Mouse (Mus musculus) gastrocnemius, postnatal 25 days (tissue): ENCODE results near the gene Ppm1h. TPM values are rescaled to one million over a fixed set of nuclear protein-coding genes. Genes with fewer than 3 reads are reported as not detected.
"Not testable (repeated sequence)": the region's sequence is repeated elsewhere in the genome, so short reads cannot be mapped to it uniquely, and the experiment has no call there.

Experiments
- DNase-seq: peaks from one replicate; pipeline ENCODE4 v3.0.0; 2022
- total RNA-seq, 2 experiments: library from RNA; stranded (reverse); gene quantifications; 1 replicate in 1 of 2; 2 replicates in 1 of 2; pipeline ENCODE4 v1.2.3; 2021

The Ppm1h gene
- total RNA-seq, 2 experiments from 2014 or later = 0.95 to 1.6 TPM

DNA sequence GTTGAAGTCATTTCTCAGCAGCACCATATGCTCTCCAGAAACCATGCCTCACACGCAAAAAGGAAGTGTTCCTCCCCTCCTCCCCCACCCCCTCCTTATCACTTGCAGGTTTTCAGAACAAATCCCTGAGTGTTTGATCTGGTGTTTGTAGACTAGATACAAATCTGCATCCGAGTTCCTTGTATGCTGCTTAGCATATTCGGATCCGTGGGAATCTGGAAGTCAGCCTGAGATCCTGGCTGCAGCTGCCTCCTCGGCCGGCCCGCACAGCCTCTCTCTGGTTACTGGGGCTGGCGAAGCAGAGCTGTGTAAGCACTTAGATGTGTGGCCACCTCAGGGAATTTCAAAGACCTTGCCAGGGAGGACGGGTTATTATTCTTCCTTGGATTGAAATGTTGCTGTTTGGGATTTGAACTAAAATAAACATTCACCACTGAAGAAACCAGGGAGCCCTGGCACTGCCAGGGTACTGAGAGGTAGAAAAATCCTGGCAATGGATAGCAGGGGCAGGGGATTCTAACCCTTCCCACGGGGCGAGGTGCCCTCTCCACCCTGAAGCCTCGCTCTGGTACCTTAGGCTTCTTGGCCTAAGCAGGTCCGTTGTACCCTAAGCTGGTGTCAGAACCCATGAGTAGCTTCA, 252.8 kb downstream of the Ppm1h start:
- DNase-seq = peak; percentile 66

DNA sequence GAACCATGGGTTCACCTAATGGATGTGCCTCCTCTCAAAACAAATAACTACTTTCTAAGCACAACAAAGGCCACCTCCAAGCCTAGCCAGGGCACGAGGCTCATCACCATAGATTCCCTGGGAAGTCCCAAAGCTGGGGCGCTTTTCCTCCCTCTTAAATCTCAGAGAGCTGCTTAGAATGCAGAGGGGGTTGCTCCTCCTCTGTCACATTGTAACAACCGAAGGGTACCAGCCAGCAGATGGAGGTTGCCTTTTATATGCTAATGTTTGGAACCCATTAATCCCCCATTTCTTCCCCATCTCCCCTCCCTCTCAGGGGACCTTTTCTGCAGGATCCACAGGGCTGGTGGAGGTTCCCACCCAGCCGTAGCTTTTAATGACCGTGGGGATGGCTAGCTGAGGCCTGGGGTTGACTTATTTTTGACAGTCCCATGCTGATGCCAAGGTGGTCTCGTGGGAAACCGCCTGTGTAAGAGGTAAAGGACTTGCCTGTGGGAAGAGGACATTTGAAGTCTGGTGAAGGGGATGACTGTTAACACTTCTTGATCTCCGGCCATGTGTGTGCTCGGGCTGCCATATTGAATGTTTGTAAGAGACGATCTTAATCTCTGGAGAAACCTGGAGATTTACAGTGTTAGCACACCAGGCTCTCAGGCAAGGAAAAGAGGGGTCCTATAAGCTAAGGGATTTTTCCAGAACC, 253.4 kb downstream of the Ppm1h start:
- no peak for DNase-seq

DNA sequence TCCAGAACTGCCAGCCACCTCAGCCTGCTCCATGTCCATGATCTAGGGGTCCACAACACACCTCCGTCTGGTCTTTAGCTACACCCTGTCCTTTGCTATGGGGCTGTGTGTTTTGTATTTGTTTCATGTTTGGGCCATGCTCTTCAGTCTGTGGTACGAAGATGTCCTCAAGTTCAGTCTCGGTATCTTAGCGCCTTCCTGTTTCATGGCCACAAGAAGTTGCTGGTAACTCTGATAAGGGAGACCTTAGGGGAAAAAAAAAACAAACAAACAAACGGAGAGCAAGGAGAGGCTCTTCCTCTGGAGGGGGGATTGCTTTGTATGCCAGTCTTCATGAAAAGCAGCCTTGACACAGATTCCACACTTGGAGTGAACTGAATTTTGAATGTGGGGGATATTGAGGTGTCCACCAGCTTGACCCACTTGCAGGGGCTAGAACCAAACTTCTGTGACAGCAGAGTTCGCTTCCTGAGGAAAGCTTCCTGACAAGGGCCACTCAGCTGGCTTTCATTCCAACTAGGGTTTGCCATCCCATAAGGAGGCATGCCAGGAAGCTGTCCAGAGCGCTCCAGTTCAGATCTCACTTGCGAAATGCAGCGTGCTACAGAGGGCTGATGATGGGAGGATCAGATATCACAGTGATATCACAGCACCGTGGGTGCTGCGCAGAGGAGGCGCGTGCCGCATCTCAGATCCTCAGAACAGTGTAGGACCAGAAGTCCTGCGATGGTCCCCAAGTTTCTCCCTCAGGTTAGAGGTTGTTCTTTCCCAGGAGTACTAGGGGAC, 254.7 kb downstream of the Ppm1h start:
- no peak for DNase-seq

DNA sequence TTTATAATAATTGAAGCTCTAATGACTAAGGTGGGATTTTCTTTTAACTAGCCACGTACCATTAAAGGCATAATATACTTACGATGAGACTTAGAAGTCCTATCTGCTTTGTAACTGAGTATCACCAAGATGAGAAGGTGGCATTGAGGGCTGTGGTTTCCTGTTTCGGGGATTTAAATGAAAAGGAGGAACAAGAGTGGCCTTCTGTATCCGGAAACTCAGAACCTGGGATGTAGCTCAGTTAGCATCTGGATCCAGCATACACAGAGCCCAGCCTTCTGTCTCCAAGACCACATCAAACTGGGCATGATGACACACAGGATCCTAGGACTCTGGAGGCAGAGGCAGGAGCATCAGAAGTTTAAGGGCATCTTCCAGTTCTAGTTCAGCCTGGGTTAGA, 256.8 kb downstream of the Ppm1h start:
- DNase-seq = not testable (repeated sequence)

DNA sequence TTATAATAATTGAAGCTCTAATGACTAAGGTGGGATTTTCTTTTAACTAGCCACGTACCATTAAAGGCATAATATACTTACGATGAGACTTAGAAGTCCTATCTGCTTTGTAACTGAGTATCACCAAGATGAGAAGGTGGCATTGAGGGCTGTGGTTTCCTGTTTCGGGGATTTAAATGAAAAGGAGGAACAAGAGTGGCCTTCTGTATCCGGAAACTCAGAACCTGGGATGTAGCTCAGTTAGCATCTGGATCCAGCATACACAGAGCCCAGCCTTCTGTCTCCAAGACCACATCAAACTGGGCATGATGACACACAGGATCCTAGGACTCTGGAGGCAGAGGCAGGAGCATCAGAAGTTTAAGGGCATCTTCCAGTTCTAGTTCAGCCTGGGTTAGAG, 258.8 kb downstream of the Ppm1h start:
- DNase-seq = not testable (repeated sequence)

DNA sequence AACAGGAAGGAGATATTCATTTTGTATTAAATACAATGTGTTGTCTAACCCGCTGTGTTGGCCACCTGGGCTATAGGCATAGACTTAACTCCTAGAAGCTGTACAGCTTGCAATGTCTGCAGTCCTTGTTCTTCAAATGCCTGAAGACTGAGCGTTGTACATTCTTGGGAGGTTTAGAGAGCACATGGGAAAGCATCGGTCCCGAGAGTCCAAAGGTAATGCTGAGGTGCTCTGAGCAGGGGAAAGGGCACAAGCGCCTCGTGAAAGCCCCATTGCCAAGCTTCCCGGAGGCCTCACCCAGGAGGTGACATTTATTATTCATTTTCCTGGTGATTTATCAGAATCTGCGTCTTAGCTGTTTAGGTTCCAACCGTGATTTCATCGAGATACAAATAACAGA, 261.0 kb downstream of the Ppm1h start:
- no peak for DNase-seq

DNA sequence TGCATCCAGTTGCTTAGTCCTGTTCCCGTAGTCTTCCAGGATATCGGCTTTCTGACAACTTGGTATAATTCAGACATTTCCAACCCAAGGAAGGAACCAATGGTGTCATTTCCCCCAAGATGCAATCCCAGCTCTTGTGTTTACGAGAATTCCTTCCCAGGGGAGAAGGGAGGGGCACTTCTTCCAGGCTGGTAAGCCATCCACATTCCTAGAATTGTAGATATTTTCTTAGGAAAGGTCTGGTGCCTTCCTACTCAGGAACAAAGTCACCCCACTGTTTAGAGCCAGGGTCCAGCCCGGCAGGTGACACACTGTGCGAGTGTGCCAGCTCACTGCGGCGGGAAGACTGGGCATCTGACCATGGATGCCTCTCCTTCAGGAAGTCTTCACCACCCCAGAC, 264.2 kb downstream of the Ppm1h start:
- DNase-seq = no peak

DNA sequence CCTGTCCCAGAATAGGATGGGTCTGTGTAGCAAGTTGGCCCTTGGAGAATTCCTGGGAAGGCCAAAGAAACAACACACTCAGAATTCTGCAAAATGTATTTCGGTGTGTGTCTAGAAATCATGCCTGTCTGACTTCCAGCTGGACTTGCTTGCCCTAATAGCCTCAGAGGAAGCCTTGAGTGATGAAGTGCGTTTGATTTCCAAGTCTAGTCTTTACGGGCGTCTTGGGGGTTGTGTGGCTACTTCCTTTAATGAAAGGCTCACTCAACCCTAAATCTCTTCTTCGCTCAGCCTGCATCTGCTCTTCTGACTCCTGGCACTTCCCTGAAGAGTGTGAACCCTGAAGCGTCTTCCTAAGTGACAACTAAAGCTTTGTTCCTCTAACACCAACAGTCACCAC, 265.3 kb downstream of the Ppm1h start:
- DNase-seq = no peak

DNA sequence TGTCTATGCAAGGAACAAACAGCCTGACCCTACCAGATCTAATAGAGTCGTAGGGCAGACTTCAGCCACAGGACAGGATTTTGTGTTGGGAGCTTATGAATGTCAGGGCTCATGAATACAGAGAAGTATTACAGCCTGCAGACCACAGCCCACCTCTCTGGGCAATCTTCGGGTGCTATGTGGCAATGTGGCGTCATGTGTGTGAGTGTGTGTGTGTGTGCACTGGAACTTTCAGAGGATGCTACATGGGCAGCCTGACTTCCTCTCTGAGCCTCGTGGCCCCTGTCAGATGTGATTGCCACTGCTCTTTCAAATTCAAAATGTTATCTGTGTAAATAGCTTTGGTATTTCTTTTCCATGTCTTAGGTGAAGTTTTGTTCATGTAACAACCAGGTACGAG, 266.3 kb downstream of the Ppm1h start:
- DNase-seq = no peak

DNA sequence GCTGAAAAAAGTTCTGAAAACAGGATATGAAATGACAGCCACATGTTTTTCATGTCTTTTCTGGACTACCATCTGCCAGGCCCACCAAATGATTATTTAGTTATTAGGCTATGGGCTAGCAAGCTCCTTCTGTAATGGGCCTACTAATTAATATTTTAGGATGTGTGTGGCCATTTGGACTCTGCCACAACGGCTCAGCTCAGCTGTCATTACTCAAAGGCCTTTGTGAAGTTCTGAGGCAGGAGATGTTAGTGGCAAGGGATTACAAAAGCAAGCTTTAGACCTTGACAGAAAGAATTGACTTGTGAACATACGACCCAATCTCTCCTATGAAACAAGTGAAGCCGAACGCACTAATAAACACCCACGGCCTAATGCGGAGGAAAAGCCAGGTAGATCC, 272.4 kb downstream of the Ppm1h start:
- DNase-seq = no peak

DNA sequence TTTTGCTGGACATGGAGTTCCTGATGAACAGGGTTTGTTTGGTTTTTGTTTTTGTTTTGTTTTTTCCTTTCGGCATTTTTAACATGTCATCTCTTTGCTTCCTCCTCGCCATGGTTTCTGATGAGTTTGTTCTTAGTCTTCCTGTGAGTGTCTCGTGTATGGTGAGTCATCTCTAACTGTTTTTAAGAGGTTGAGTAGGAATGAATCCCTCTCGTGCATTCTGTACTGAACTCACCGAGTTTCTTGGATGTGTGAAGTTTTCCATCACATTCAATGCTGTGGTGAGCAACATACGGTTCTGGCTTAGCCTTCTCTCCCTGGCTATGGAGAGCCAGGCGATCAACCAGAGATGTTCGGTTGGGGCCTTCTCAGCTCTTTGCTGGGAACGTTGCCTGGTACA, 275.0 kb downstream of the Ppm1h start:
- DNase-seq = no peak

DNA sequence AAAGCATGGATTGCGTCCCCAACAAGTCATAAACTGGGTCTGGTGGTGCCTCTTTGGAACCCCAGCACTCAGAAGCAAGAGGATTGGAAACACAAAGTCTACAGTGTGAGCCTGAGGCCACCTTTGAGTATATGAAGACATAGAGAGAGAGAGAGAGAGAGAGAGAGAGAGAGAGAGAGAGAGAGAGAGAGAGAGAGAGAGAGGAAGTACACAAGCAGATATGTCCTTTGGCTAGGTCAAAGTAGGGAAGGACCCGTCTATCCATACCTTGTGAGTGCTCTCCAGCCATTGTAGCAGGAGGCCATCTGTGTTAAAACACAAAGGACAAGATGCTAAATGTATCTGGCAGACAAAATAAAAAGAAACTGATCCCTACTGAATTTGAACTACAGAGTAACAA, 279.4 kb downstream of the Ppm1h start:
- DNase-seq = no peak

DNA sequence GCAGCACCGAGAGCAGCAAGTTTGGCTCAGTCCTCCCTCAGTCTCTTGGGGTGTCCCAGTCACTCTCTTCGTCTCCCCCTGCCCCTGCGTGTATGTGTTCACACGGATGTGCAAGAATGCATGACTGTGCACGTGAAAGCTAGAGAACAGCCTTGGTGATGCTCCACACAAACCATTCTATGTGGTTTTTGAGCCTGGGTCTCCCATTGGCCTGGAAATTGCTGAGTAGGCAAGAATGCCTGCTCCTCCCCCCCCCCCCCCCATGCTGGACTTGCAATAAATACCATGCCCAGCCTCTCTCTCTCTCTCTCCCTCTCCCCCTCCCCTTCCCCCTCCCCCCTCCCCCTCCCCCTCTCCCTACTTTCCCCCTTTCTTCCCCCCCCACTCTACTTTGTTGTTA, 280.1 kb downstream of the Ppm1h start:
- no peak for DNase-seq

DNA sequence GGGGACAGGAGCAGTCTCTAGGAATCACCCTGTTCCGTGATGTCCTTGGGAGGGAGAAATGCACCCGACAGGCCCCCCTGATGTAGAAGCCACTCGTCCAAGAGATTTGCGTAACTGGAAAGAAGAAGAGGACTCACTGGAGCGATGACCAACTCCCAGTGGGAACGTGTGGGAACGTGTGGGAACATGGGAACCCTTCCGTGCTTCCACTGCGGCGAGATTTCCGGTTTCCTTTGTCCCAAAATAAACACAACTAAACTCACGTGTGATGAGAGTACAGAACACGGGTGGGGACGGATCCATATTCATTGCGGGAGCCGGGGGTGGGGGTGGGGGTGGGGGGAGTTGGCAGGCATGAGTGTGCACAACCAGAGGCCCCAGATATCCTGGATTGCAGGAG, 281.7 kb downstream of the Ppm1h start:
- DNase-seq = peak; percentile 29

DNA sequence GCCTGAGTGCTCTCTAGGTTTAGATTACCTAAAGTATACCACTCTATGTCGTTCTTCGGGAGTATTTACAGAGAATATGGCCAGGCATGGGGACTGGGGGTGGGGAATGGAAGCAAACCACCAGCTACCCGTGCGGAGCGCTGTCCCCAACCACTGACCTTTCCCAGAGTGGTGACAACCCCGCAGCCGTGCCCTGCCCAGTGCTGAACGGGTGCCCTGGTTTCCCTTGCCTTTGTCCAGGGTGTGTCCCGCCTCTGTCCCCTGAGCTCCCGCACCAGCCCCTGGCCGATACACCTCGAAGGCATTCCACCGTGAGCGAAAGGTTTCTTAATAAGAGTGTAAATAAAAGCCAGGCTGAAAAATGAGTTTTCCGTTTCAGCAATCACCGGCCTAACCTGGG, 282.2 kb downstream of the Ppm1h start:
- no peak for DNase-seq

DNA sequence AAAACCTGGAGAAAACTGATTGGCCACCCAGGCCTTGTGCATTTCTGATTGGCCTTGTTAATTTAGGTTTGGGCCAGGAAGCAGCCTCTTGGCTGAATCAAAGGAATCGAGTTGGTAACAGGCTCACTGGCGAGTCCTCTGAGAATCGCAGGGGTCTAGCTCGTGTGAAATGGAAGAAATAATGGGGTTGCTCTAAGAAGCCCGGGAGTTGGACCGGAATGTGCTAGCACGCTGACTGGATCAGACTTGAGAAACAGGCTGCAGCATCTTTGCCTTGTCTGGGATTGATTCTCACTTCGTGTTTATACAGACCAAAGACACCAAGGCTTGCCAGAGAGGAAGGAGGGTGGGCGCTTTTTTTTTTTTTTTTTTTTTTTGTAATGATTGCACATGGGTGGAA, 282.9 kb downstream of the Ppm1h start:
- DNase-seq = no peak

DNA sequence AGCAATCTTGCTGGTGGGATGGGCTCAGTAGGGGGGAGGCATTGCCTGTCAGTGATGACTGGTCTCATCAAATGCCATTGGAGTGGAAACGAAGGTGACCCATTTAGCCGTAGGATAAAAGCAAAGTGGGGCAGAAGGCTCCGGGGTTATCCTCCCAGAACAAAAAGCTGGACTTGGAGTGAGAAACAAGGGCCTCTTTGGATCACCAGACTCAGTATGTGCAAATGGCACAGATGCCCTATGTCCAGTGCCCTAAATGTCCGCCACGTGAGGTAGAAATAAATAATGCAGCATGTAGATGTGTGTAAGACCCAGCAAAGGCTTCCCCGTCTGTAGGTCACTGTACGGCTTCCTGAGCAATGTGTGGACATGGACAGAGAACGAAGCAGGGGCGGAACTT, 284.1 kb downstream of the Ppm1h start:
- no peak for DNase-seq

DNA sequence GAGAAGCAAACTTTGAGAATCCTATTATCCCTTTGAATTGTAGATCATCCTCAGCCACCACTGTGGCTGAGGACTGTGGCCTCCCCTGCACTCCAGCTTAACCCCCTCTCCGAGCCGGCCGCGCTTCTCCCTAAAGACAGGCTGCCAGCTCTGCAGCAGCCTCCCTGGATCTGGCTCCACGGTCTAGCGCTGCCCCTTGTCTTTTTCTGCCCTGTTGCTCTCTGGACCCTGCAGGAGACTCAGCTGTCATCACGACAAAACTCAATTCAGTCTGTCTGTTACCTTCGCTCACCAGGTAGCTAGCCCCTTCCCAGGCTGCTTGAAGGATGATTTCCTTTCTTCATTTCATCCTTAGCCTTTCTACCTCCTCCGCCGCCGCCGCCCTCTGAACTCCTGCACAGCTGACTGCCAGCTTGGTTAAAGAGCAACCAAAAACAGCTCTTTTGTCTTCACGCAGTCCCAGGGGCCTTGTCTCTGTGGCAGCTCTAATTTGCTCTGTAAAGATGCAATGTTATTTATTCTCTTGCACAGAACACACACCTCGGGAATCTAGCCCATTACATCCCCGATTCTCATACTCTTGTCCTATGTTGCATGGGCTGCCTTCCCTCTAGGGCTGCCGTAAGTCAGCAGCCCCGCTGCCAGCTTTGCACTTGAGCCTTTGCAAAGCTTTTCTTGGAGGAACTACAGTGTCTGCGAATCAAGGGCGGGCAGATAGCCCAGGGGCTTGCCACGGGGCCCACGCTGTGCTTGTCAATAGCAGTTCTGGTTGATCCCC, 285.1 kb downstream of the Ppm1h start:
- no peak for DNase-seq

DNA sequence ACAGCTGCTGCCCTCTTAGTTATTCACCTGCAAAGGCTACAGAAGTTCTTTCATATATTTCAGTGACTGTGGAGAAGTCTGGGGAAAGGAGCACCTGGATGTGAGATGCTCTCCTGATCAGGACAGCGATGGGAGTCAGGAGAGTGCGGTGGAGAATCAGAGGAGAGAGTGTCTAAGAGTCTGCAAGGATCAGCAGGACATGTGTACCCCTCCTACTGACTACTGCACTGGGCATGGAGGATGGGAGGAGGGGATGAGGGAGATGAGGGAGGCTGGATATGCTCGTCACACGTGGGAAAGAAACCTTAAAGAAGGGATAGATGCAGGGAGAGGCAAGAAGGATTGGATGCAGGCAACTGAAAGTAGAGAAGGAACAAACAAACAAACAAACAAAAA, 285.7 kb downstream of the Ppm1h start:
- DNase-seq = no peak

DNA sequence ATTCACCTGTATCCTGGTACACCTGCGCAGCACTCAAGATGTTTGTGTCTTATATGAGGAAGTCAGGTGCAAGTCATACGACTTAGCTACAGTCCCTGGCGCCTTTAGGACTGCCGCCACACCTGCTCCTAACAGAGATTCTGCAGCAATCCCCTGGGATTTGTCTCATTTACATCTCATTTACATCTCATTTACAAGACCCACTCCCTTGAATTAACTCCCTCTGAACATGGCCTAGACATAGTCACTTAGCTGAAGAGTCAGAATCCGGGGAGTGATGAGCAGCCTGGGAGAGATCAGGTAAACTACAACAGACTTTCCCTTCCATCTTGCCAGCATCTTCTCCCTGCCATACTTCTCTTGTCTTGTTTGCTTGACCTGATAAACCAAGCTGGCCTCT, 287.1 kb downstream of the Ppm1h start:
- not testable (repeated sequence) for DNase-seq

DNA sequence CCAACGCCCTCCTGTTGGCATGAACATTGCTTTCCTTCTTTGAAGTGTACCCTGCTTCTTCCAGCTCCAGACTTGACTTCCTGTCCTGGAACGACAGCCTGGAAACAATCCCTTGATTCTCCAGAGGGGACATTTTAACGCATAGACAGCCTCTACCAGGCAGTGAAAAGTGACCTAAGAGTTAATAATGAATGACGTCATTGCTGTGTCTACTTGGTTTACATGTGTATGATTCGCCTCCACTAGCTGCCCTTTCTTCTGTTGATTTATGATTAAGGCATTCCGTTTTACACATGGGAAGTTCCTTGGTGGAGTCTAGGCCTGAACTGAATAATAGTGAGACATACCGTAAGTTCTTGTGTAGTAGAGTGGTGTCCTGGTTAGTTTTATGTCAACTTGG, 287.9 kb downstream of the Ppm1h start:
- no peak for DNase-seq

DNA sequence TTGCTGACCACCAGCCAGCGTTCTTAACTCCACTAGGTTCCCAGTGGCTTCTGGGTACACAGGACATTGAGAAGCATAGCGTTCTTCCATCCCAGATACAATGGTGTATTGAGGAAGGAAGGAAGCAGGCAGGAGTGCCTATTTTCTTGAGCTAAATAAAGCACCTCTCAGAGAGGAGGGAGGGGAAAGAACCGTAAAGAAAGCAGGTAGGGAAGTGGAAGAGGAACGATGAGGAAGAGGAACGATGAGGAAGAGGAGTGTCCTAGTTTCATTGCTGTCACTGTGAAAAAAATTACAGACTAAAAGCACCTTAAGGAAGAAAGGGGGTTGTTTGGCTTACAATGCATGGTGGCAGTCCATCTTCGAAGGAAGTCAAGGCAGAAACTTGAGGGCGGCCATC, 291.6 kb downstream of the Ppm1h start:
- no peak for DNase-seq

DNA sequence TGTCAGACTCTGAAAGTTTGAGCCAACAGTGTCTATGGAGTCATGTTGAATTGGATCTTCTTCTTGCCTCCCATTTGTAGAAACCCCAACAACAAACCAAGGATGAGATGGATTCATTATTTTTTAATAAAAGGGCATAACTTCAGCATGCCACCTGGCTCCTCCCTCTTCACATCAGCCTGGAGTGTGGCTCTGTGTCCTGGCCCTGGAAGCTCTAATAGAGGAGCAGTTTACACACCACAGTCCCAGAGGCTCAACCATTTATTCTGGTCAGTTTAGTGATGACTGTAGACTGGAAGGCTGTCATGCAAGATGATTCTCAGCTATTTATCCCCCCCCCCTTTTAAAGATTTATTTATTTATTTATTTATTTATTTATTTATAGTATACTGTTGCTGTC, 294.7 kb downstream of the Ppm1h start:
- DNase-seq = no peak
